Mouse (Mus musculus) cerebellum, adult 9-11 months (tissue): Measurements from ENCODE around the gene Ccdc92b.

Source experiments
- DNase-seq: peaks from one replicate; pipeline ENCODE4 v3.0.0; 2022

The Ccdc92b gene

GRCm38 (mm10) chr11:74613428-74613827 lies 6.0 kb upstream of the Ccdc92b start:
- DNase-seq: peak; percentile 8

- peak; percentile 9 for DNase-seq
Measured at GRCm38 (mm10) chr11:74615571-74615970, 3.8 kb upstream of the Ccdc92b start.

GRCm38 (mm10) chr11:74619956-74620300 lies 523 bp downstream of the Ccdc92b start:
- DNase-seq: no peak

GRCm38 (mm10) chr11:74621974-74622669 lies 2.7 kb downstream of the Ccdc92b start:
- DNase-seq: peak; percentile 10

- DNase-seq: peak; percentile 46
Measured at GRCm38 (mm10) chr11:74623693-74624092, 4.3 kb downstream of the Ccdc92b start.

- DNase-seq: no peak
Measured at GRCm38 (mm10) chr11:74625333-74625732, 5.9 kb downstream of the Ccdc92b start.

GRCm38 (mm10) chr11:74627481-74627880 lies 8.1 kb downstream of the Ccdc92b start:
- DNase-seq: no peak

- DNase-seq: no peak
Measured at GRCm38 (mm10) chr11:74631880-74632789, 12.7 kb downstream of the Ccdc92b start.

GRCm38 (mm10) chr11:74634490-74635275 lies 15.3 kb downstream of the Ccdc92b start:
- DNase-seq: peak; percentile 75

- peak; percentile 61 for DNase-seq
Measured at GRCm38 (mm10) chr11:74637486-74637885, 18.1 kb downstream of the Ccdc92b start.

- DNase-seq: peak; percentile 89
Measured at GRCm38 (mm10) chr11:74637971-74638790, 18.8 kb downstream of the Ccdc92b start.

- peak; percentile 58 for DNase-seq
Measured at GRCm38 (mm10) chr11:74638791-74639411, 19.5 kb downstream of the Ccdc92b start.

GRCm38 (mm10) chr11:74639628-74640027 lies 20.2 kb downstream of the Ccdc92b start:
- no peak for DNase-seq

- DNase-seq: no peak
Measured at GRCm38 (mm10) chr11:74647966-74648365, 28.6 kb downstream of the Ccdc92b start.

- no peak for DNase-seq
Measured at GRCm38 (mm10) chr11:74648676-74649075, 29.3 kb downstream of the Ccdc92b start.

GRCm38 (mm10) chr11:74649095-74649646 lies 29.8 kb downstream of the Ccdc92b start, which contains the start of gene Cluh:
Cluh (plus strand) TSS chr11:74649495.
- peak; percentile 98 for DNase-seq

- peak; percentile 76 for DNase-seq
Measured at GRCm38 (mm10) chr11:74649647-74650551, 30.5 kb downstream of the Ccdc92b start.

- no peak for DNase-seq
Measured at GRCm38 (mm10) chr11:74650576-74651100, 31.2 kb downstream of the Ccdc92b start.

GRCm38 (mm10) chr11:74652791-74653191 lies 33.4 kb downstream of the Ccdc92b start:
- DNase-seq: peak; percentile 69

- no peak for DNase-seq
Measured at GRCm38 (mm10) chr11:74653385-74653784, 34.0 kb downstream of the Ccdc92b start.
